Mouse (Mus musculus): Measurements from ENCODE around the gene Rbms1.

Rbms1 gene

GRCm38 (mm10) chr2:60877543-60878386 lies 85.2 kb downstream of the Rbms1 start:
- no peak for DNase-seq

GRCm38 (mm10) chr2:60876891-60877290 lies 86.1 kb downstream of the Rbms1 start:
- DNase-seq, result no peak

GRCm38 (mm10) chr2:60872095-60872811 lies 90.7 kb downstream of the Rbms1 start:
- DNase-seq, result no peak

GRCm38 (mm10) chr2:60871001-60871400 lies 92.0 kb downstream of the Rbms1 start:
- no peak for DNase-seq

- DNase-seq, result no peak
Measured at GRCm38 (mm10) chr2:60870450-60870849, 92.5 kb downstream of the Rbms1 start.

GRCm38 (mm10) chr2:60869001-60869743 lies 93.8 kb downstream of the Rbms1 start:
- DNase-seq, result no peak

- DNase-seq, result no peak
Measured at GRCm38 (mm10) chr2:60868060-60868662, 94.8 kb downstream of the Rbms1 start.

GRCm38 (mm10) chr2:60867304-60867703 lies 95.7 kb downstream of the Rbms1 start:
- DNase-seq, result no peak

GRCm38 (mm10) chr2:60865869-60866268 lies 97.1 kb downstream of the Rbms1 start:
- DNase-seq, result no peak

GRCm38 (mm10) chr2:60864977-60865376 lies 98.0 kb downstream of the Rbms1 start:
- no peak for DNase-seq

- no peak for DNase-seq
Measured at GRCm38 (mm10) chr2:60864256-60864795, 98.7 kb downstream of the Rbms1 start.

GRCm38 (mm10) chr2:60863827-60864226 lies 99.2 kb downstream of the Rbms1 start:
- no peak for DNase-seq

GRCm38 (mm10) chr2:60862913-60863711 lies 99.9 kb downstream of the Rbms1 start:
- DNase-seq, result no peak

GRCm38 (mm10) chr2:60858116-60858515 lies 104.9 kb downstream of the Rbms1 start:
- DNase-seq, result no peak

- no peak for DNase-seq
Measured at GRCm38 (mm10) chr2:60856097-60856496, 106.9 kb downstream of the Rbms1 start.

- DNase-seq, result no peak
Measured at GRCm38 (mm10) chr2:60855006-60855405, 108.0 kb downstream of the Rbms1 start.

GRCm38 (mm10) chr2:60851898-60852297 lies 111.1 kb downstream of the Rbms1 start:
- no peak for DNase-seq

- DNase-seq, result no peak
Measured at GRCm38 (mm10) chr2:60851057-60851718, 111.8 kb downstream of the Rbms1 start.

GRCm38 (mm10) chr2:60848478-60848877 lies 114.5 kb downstream of the Rbms1 start:
- no peak for DNase-seq

- no peak for DNase-seq
Measured at GRCm38 (mm10) chr2:60847984-60848383, 115.0 kb downstream of the Rbms1 start.

- no peak for DNase-seq
Measured at GRCm38 (mm10) chr2:60845316-60845894, 117.6 kb downstream of the Rbms1 start.

Data from thymus, postnatal 36 days (tissue).